Mouse (Mus musculus) forebrain, embryonic 16.5 days (tissue): ENCODE data around the gene Med13l. TPM values are rescaled to one million over a fixed set of nuclear protein-coding genes. Genes with fewer than 3 reads are reported as not detected.

Experiments used
- ATAC-seq: fragments of 200-750 bp; cut with Nextera tagmentation; 2 replicates; pipeline ENCODE4 v1.8.0; 2017; ENCODE audit warnings: mild to moderate bottlenecking, moderate library complexity
- H3K27ac ChIP-seq: fragments of 300-500 bp; sonication (generic); 2 replicates; pipeline ENCODE4 v1.5.1; 2014; ENCODE audit warnings: low read length, control low read depth
- H3K27me3 ChIP-seq: fragments of 300-500 bp; sonication (generic); replicated peaks from 2 replicates; pipeline ENCODE4 v1.6.1; 2014; ENCODE audit warnings: low read length; ENCODE audit not compliant: control insufficient read depth, insufficient read depth
- H3K36me3 ChIP-seq: fragments of 300-500 bp; sonication (generic); 2 replicates; pipeline ENCODE4 v1.6.1; 2014; ENCODE audit not compliant: control insufficient read depth, insufficient read depth
- H3K4me1 ChIP-seq: fragments of 300-500 bp; sonication (generic); replicated peaks from 2 replicates; pipeline ENCODE4 v1.6.1; 2014; ENCODE audit warnings: low read length; ENCODE audit not compliant: control insufficient read depth, insufficient read depth
- H3K4me2 ChIP-seq: fragments of 300-500 bp; sonication (generic); 2 replicates; pipeline ENCODE4 v1.6.1; 2014; ENCODE audit warnings: mild to moderate bottlenecking, low read length, control low read depth
- H3K4me3 ChIP-seq: fragments of 300-500 bp; sonication (generic); replicated peaks from 2 replicates; pipeline ENCODE4 v1.5.1; 2014; ENCODE audit warnings: mild to moderate bottlenecking, low read length, control low read depth
- H3K9ac ChIP-seq: fragments of 300-500 bp; sonication (generic); replicated peaks from 2 replicates; pipeline ENCODE4 v1.6.1; 2014; ENCODE audit warnings: low read depth, low read length, control low read depth
- H3K9me3 ChIP-seq: fragments of 300-500 bp; sonication (generic); 2 replicates; pipeline ENCODE4 v1.6.1; 2016; ENCODE audit warnings: low read length; ENCODE audit not compliant: control insufficient read depth
- WGBS: fragments of 180-500 bp; shearing (Covaris S2); extraction: QIAGEN DNeasy Blood & Tissue Kit; methylation state at CpG from one replicate; pipeline ENCODE4 v1.1.7; 2014; 5-methylcytosine and 5-hydroxymethylcytosine counted together
- polyA plus RNA-seq: library from polyadenylated mRNA; unstranded; fragments of >200 nt; fragmentation: Nextera tagmentation; extraction: Ambion mirVana; gene quantifications from 2 replicates; pipeline ENCODE4 v1.2.1, GENCODE M21; 2015

The Med13l gene
- polyA plus RNA-seq, 1 experiment from 2014 or later: 24.9 TPM

DNA sequence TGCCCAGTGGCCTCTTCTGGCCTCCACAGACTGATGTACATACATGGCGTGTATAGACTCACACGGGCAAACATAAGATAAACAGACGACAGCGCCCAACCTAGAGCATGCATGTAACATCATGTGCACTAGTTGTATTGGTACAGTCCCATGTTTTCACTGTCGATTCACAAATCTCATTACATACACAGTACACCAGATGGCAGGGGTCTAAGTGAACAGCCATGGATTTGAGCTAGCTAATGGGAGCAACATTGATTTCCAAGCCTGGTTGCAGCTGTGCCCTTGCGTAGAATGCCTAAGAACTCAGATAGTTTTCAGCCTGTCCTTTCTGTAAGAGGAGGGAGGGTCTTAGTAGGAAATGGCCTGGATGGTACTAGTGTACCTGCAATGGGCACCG, 155.0 kb downstream of the Med13l start:
- ATAC-seq: peak; percentile 59; the same call in 1 of the 2 replicates
- H3K27ac ChIP-seq: no peak overlapping the region
- no peak overlapping the region for H3K4me3 ChIP-seq
- no peaks in the 10 kb centered on the region for H3K9me3 ChIP-seq
- H3K4me1 ChIP-seq: peaks cover 37% of the 10 kb centered on the region
- no peak overlapping the region for H3K9ac ChIP-seq
- H3K27me3 ChIP-seq: no peaks in the 10 kb centered on the region
- no peak overlapping the region for H3K4me2 ChIP-seq
- 62% methylated on average over 7 of the region's 7 CpGs for WGBS
- no peaks in the 10 kb centered on the region for H3K36me3 ChIP-seq

DNA sequence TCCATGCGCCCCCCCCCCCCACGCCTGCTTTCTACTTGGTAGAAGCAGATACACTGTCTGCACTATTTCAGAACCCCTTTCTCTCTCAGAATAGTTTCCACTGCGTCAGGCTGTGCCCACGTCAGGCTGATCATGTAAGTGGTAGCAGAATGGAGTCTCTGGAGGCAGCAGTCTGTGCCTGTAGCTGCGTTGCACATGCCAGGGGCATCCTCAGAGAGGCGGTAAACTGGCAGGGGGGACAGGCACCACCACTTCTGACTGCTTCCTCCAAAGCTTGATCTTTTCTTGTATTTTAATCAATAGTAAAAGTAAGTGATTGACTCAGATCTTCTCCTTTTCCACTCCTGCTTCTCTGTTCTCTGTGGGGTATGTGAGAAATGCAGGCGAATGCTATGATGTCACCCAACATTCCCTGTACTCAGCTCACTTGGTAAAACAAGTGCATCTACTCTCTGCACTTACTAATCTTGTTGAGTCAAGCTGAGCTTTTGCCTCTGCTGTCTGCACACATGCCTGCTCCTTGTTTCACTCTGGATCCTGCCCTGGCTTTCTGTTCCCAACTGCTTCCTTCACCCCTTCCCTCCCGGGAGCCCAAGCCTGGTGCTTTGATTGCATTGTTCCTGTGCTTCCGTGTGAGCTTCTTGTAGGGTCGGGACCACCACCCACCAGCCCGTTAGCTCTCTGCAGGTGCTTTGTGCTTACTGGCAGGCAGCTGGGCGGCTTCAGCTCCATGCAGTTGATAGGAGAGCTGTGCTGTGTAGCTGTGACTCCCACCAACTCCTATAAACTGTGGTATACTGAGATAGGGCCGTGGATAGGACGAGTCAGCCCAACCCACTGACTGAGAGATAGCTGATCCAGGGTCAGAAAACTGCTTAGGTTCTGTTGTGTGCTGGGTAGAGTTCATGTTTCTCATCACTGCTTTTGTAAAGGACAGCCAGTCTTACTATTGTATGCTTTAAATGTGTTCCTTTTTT, 156.1 kb downstream of the Med13l start:
- Histone ChIP-seq H3K9ac (no peak overlapping the region), H3K27me3 (no peaks in the 10 kb centered on the region), H3K4me1 (peaks cover 27% of the 10 kb centered on the region), H3K27ac (no peak overlapping the region), H3K4me2 (no peak overlapping the region), H3K9me3 (no peaks in the 10 kb centered on the region), H3K4me3 (no peak overlapping the region), H3K36me3 (no peaks in the 10 kb centered on the region)
- WGBS: 38% methylated on average over 14 of the region's 14 CpGs
- ATAC-seq: no peak

DNA sequence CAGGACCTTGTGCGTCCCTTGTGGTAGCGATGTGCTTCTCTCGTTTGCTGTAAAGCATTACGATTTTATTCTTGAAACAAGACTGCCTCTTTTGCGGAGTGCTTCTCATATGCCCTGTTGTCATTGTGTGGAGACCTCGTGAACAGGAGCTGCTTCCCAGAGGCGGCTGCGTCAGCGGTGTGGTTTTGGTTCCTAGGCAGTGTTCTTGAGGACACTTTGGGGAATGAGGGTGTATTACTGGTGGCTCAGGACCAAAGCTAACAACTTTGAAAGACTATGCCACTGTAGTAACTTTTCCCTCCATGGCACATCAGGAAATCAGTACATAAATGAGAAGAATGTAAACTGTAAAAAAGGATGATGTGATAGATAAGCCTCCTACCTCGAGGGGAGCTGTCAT, 157.0 kb downstream of the Med13l start:
- Histone ChIP-seq H3K4me2 (no peak overlapping the region), H3K9me3 (no peaks in the 10 kb centered on the region), H3K9ac (no peak overlapping the region), H3K36me3 (peaks cover 5% of the 10 kb centered on the region; the same call in 1 of the 2 replicates), H3K27me3 (no peaks in the 10 kb centered on the region), H3K4me3 (no peak overlapping the region), H3K27ac (no peak overlapping the region), H3K4me1 (peaks cover 25% of the 10 kb centered on the region)
- no peak for ATAC-seq
- WGBS: 58% methylated on average over 10 of the region's 10 CpGs

DNA sequence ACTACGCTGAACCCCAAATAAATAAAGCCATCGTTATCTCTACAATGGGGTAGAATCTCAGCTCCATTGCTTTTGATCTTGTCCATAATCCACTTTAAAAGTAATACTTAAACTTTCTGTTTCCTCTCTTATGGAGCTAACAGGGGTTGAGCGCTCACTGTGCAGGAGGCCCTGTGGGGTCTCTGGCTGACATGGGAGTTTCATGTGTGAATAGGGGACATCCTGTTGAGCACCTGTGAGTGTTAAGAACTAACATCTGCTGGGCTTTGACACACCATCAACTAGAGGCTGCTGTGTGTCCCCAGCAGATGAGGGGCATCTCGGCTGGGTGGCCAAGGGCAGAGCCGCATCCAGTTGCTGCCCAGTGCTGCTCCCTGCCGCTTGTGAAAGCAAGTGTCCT, 157.6 kb downstream of the Med13l start:
- ATAC-seq: no peak
- Histone ChIP-seq H3K9ac (no peak overlapping the region), H3K4me1 (peaks cover 25% of the 10 kb centered on the region), H3K27ac (no peak overlapping the region), H3K36me3 (peaks cover 5% of the 10 kb centered on the region; the same call in 1 of the 2 replicates), H3K4me2 (no peak overlapping the region), H3K9me3 (no peaks in the 10 kb centered on the region), H3K4me3 (no peak overlapping the region), H3K27me3 (no peaks in the 10 kb centered on the region)
- WGBS: 80% methylated on average over 6 of the region's 6 CpGs

DNA sequence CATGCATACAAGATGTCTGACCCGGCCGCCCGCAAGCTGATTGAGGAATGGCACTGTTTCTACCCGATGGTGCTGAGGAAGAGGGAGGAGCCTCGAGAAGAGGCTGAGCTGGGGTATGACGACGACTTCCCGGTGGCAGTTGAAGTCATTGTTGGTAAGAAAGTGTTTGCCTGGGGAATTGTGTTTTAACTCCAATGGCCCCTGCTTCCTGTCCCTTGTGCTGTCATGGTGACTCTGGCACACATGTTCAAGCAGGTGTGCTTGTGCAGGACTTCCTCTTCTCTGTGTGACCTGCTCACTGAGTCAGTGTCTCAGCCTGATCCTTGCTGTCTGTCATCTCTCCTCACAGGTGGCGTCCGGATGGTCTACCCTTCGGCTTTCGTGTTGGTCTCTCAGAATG, 160.9 kb downstream of the Med13l start:
- no peak overlapping the region for H3K27ac ChIP-seq
- no peak overlapping the region for H3K9ac ChIP-seq
- H3K4me3 ChIP-seq: no peak overlapping the region
- no peaks in the 10 kb centered on the region for H3K27me3 ChIP-seq
- H3K4me1 ChIP-seq: peaks cover 9% of the 10 kb centered on the region
- H3K9me3 ChIP-seq: no peaks in the 10 kb centered on the region
- no peak overlapping the region for H3K4me2 ChIP-seq
- WGBS: 82% methylated on average over 12 of the region's 12 CpGs
- no peak for ATAC-seq
- H3K36me3 ChIP-seq: peaks cover 11% of the 10 kb centered on the region; the same call in 1 of the 2 replicates

DNA sequence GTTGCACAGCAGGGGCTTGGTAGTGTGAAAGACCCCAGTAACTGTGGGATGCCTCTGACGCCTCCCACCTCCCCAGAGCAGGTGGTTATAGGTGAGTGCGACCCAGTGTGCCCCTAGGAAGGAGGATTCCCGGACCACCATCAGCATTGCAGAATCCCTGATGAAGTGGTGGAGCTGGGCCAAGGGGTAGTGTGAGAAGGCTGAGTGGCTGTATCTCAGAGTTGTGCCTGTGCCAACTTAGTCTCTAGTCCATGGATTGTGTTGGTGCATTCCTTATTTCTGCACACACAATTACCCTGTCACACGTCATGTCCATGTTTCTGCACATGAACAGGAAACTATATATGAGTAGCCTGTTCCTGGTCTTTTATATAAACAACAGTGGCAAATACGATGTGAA, 161.4 kb downstream of the Med13l start:
- Histone ChIP-seq H3K4me2 (no peak overlapping the region), H3K4me3 (no peak overlapping the region), H3K4me1 (peaks cover 6% of the 10 kb centered on the region), H3K9ac (no peak overlapping the region), H3K27ac (no peak overlapping the region), H3K9me3 (no peaks in the 10 kb centered on the region), H3K27me3 (no peaks in the 10 kb centered on the region), H3K36me3 (peaks cover 11% of the 10 kb centered on the region; the same call in 1 of the 2 replicates)
- ATAC-seq: no peak
- WGBS: 73% methylated on average over 5 of the region's 5 CpGs

DNA sequence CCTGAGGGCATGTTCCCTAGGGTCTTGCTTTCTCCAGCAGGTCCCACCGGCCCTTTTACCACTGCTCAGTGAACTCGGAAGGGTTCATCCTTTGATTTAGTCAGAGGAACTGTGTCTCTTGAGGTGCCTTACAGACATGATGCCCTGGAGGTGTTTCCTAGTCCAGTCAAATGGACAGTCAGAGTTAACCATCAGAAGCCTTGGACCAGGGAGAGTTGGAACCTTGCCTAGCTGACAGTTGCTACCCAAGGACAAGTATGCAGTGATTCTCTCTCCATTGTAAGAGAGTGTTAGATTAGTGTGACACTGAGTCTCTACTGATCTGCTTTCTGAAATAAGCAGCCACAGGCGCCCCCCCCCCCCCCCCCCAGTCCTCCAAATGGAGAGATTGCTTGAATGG, 162.0 kb downstream of the Med13l start:
- 66% methylated on average over 3 of the region's 3 CpGs for WGBS
- Histone ChIP-seq H3K9me3 (no peaks in the 10 kb centered on the region), H3K36me3 (peaks cover 11% of the 10 kb centered on the region; the same call in 1 of the 2 replicates), H3K27me3 (no peaks in the 10 kb centered on the region), H3K4me3 (no peak overlapping the region), H3K27ac (no peak overlapping the region), H3K4me1 (peaks cover 5% of the 10 kb centered on the region; the same call in 1 of the 2 replicates), H3K9ac (no peak overlapping the region), H3K4me2 (no peak overlapping the region)
- ATAC-seq: no peak

DNA sequence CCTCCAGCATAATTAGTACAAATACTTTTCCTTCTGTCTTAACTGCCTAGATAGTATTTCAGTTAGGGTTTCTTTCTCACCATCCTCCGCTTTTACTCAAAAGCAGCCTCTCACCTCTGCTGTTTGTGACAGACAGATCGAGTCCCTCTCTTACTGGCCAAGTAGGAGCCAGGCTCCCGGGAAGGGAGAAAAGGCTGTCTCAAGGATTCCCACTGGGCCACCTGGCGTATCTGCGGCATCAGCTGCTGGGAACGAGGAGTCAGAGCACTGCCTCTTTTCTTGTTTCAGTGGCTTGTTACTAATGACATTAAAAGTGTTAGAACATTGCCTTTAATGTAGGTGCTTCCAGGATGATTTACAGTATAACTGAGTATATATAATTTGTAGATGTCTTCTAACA, 164.9 kb downstream of the Med13l start:
- H3K4me2 ChIP-seq: no peak overlapping the region
- H3K4me1 ChIP-seq: peaks cover 5% of the 10 kb centered on the region; the same call in 1 of the 2 replicates
- H3K9me3 ChIP-seq: no peaks in the 10 kb centered on the region
- peaks cover 14% of the 10 kb centered on the region; the same call in 1 of the 2 replicates for H3K36me3 ChIP-seq
- no peak overlapping the region for H3K9ac ChIP-seq
- H3K27ac ChIP-seq: no peak overlapping the region
- ATAC-seq: no peak
- WGBS: 48% methylated on average over 6 of the region's 6 CpGs
- no peak overlapping the region for H3K4me3 ChIP-seq
- no peaks in the 10 kb centered on the region for H3K27me3 ChIP-seq

DNA sequence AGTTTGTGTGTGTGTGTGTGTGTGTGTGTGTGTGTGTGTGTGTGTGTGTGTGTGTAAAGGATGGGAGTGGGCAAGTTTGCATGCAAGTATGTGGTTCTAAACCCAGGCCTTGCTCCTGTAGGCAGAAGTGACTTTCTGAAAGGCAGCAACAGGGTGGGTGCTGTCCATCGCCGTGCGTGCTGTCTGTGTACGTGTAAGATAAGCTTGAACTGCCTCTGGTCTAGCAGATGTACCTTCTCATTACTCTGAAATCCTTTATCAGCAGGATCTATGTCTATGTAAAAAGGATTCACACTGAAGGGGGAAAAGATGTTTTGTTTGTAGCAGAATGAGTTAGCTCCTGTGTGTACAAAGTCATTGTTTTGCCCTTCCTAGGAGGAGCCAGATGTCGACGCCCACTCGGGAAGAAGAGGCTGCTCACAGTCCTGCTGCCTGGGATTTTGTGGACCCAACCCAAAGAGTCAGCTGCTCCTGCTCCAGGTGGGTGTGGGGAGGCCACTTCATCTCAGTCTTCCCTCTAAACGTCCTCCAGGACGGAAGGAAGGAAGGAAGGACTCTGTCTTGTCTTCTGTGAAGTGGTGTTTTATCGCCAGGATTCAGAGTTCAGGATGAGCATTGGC, 165.5 kb downstream of the Med13l start:
- peaks cover 17% of the 10 kb centered on the region; the same call in 1 of the 2 replicates for H3K36me3 ChIP-seq
- WGBS: 84% methylated on average over 10 of the region's 10 CpGs

More for the DNA sequence above, 165.5 kb downstream of the Med13l start:
- H3K27ac ChIP-seq: no peak overlapping the region
- peaks cover 5% of the 10 kb centered on the region; the same call in 1 of the 2 replicates for H3K4me1 ChIP-seq
- H3K9me3 ChIP-seq: no peaks in the 10 kb centered on the region
- no peak overlapping the region for H3K4me3 ChIP-seq
- no peak for ATAC-seq
- no peak overlapping the region for H3K9ac ChIP-seq
- no peak overlapping the region for H3K4me2 ChIP-seq
- H3K27me3 ChIP-seq: no peaks in the 10 kb centered on the region
